Mouse (Mus musculus) urinary bladder, adult 2 months (tissue): ENCODE results near the gene Myl7. TPM values are rescaled to one million over a fixed set of nuclear protein-coding genes. Genes with fewer than 3 reads are reported as not detected.

Source experiments
- DNase-seq: peaks from one replicate; pipeline ENCODE4 v3.0.0; 2022; ENCODE audit warnings: low spot score
- polyA plus RNA-seq: library from polyadenylated mRNA; depleted of rRNA; stranded (reverse); fragments of >200 nt; gene quantifications from 2 replicates; pipeline ENCODE4 v1.2.3, GENCODE M21; 2012; rRNA removed

Myl7 gene
- polyA plus RNA-seq, result 1.4 and 3.7 TPM in 2 replicates

- no peak for DNase-seq
These were observed at the start of gene Myl7 for GRCm38 (mm10) chr11:5898531-5898930. Gene Myl7, minus strand, starts transcription at chr11:5898782.

DNA sequence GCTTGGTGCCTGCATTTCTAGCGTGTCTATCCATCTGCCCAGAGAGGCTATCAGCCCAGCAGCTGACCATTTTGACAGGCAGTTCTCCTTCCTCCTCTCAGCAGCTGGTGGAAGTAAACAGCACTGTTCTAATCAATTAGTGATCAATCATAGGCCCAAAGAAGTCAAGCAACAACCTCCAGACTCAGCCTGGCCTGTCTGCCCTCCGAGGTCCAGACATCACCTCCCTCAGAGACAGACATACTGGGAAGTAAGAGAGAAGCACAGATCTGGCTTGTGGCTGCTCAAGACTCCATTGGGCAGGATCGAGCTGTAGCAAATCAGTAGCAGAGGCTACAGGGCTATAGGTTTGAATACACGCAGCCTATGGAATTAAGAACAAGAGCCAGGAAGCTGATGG lies 49.2 kb upstream of the Myl7 start:
- DNase-seq, result peak; percentile 11

DNA sequence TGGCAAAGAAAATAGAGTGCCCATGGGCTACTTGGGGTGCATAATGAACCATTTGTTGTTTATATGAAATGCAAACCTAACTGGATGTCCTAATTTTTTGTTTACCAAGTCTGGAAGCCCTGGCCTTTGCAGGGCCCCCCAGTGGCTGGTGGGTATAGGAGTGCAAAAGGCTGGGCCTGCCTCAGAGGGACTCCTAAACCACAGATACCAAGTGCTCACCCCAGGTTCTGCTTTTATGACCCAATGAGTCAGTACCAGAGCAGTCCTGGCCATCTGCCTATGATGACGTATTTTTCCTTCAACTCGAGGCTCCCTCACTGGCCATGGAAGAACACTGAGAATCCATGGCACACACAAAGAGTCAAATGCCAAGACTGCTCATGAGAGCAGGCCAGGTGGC lies 46.5 kb upstream of the Myl7 start:
- peak; percentile 19 for DNase-seq

DNA sequence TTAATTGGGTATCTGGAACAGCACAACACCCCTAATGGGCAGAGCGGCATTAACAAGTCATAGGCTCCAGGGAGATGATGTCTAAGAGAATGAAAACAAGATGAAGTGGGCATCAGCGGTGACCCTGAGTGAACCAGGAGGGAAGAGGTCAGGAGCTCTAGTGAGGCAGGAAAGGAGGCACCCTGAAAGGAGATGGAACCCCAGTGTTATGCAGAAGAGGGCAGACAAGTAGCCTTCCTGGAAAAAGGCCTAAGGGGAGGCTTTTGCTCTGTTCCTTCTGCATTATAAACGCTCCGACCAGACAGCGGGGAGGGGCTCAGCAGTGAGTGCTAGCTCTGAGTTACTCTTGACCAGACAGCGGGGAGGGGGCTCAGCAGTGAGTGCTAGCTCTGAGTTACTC lies 44.4 kb upstream of the Myl7 start:
- DNase-seq, result no peak

DNA sequence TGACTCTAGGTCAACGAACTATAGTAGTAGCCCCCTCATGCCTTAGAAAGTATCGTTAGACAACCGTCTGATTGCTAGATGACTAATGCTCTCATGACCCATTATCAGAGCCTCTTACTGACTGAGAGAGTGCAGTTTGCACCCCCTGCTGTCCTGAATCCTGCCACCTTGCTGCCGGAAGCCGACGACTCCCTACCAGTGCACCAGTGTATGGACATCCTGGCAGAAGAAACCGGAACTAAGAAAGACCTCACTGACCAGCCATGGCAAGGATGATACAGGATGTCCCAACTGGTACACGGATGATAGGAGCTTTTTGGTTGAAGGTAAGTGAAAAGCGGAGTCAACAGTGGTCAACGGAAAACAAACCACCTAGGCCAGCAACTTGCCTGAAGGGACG lies 35.9 kb upstream of the Myl7 start:
- DNase-seq, result peak; percentile 10

GRCm38 (mm10) chr11:5931947-5932346 lies 33.4 kb upstream of the Myl7 start:
- DNase-seq, result peak; percentile 5

- DNase-seq, result no peak
These were observed 32.0 kb upstream of the Myl7 start for GRCm38 (mm10) chr11:5930578-5930977.

DNA sequence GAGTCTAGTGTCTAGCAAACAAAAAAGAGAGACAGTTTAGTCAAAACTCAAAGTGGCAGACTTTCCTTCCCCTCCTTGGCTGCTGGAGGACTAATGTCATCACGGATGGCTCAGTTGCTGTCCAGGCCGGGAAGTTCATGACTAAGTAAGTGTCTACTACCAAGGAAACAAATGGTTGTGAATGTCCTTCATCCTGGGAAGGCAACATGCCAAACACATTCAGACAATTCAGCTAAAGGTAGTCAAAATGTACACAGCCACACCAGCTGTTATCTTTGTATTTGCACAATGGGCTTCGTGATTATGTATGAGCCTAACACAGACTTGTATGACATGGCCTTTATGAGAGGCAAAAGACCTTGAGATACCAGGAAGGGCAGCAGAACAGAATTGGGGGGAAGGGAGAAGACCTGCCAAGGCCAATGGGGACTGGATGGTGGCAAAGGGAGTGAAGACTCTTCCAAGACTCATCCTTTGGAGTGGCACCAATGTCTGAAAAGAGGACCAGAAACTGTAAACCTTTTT lies 28.2 kb upstream of the Myl7 start:
- no peak for DNase-seq

- no peak for DNase-seq
These were observed 26.1 kb upstream of the Myl7 start for GRCm38 (mm10) chr11:5924699-5925098.

DNA sequence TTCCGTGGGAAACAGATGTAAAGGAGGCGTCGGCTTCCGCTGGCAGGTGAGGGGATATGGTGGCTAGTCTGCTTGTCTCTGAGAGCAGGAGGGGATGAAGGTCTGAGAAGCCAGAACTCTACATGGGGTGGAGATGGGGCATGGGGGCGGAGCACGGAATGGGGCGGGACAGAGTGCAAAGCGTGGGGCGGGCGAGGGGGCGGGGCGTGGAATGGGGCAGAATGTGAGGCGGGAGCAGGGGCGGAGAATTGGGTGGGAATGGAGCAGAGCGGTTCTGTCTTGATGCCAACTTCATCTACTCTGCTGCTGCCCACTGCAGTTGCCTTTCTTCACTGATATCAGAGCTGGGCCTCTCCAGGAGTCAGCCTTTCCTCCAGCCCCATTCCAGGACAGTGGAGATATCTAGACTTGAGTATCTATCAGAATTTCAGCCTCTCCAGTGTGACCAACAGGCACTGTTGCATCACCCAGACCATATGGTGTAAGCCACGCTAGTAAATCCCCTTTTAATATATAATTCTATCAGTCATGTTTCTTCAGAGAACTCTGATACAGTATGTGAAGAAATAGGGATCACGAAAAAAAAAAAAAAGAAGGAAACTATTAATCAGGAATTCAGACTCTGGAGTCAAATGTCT lies 21.9 kb upstream of the Myl7 start:
- no peak for DNase-seq

DNA sequence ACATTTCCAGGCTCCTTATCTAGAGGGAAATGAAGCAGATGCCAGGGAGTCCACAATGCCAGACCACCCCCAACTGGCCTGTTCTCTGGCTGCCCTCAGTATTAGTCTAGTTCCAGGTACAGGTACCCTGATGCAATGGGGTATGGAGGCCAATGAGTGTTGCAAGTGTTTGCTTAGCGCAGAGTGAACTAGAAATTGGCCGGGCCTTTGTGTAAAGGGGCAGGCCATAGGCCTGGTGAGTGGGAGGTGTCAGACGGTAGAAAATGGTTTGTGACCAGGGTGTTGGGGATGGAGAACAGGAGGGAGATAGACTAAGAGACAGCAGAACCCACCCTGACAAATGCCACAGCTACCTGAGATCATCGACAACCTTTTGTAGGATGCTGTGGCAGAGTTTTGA lies 21.0 kb upstream of the Myl7 start:
- DNase-seq, result no peak

DNA sequence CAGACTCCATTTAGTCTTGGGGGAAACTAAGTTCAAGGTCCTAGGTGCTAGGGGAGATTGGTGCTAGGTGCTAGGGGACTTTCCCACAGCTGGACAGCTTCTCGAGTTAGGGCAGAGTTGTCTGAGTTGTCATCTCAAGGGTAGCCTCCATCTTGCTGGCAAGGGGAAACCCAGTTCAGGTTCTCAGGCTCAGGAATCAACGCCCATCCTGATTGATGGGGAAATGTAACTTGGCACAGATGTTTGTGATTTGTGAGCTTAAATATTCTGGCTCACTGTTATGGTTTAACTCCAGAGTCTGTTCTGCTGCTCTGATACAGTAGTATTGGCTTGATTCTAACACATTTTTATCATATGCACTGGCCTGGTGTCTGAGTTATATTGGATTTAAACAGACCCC lies 19.5 kb upstream of the Myl7 start:
- peak; percentile 2 for DNase-seq

DNA sequence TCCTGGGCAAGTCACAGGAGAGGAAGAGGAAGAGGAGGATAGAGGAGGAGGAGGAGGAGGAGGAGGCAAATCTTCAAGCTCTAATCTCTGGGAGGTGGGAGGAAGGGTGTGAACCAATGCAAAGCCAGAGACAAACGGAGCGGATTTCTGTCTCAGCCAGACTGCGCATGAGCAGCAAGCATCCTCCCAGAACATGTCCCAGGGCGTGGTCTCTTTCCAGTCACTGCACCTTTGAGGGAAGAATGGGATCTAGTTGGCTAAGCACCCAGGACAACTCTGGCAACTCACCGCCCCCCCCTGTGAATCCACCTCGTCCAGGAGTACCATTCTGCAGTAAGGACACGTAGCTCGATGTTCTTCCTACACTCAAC lies 17.6 kb upstream of the Myl7 start:
- peak; percentile 8 for DNase-seq

DNA sequence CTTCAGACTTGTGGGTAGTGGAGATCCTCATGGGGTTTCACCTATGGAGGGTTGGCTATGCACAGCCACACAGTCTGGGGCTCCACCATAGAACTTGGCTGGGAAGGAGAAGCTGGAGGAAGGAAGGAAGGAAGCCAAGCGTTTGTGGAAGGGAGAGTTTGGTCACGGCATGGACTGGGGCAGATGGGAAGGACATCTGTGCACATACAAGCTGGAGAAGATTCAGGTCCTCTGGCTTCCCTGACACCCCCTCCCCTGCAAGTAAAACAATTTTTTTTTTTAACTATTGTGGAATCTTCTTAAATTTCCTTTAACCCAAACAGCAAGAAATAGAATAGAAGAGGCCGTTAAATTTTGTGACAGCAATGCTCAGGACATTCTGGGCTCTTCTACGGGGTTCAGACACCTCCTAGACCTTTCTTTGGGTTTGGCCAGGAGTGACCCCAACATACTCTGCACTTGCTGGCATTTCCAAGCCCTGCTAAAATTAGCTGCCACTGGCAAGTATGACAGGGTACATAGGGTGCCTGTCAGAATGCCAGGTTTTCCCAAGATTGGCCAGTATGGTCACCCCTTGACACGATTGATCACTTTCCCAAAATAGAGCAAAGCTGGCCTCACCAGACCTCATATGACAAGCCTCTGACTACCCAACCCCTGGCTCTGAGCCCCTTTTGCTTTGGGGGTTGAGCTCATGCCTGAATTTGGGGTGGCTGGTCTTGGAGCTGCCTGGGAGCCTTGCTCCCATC lies 17.0 kb upstream of the Myl7 start:
- DNase-seq, result peak; percentile 16

DNA sequence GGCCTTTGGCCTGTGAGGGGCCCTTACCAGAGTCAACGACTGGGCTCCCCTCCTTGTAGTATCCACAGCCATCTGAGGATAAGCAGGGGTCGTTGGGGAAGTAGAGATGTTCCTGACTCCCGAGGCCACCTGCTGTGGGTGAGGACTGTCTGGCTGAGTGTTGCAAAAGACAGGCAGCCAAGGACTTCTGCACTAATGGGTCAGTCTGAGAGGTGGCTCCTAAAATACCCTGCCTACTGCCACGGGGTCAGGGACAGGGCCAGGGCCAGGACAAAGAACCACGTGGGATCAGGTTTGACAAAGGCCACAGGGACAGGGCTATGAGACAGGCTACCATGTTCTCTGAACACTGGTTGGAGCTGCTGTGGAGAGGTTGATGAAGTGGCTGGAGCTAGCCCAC lies 16.4 kb upstream of the Myl7 start:
- peak; percentile 19 for DNase-seq

DNA sequence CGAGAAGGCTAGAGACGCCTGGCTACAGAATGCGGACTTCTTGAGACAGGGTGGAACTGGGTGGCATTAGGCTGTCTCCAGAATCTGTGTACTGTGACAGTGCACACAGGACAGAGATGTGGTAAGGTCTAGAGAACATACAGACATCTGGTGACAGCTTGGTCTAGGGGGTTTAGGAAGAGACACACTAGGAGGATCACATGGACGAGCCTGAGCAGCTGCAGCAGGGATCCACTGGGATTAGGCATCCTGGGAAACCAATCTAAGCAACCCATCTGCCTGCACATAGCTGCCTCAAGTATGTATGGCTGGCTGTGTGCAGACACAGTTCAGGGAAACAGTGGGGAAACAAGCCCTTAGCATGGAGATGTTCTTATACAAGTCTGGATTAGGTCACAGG lies 15.4 kb upstream of the Myl7 start:
- DNase-seq, result no peak

- DNase-seq, result no peak
These were observed 14.7 kb upstream of the Myl7 start for GRCm38 (mm10) chr11:5913256-5913655.

DNA sequence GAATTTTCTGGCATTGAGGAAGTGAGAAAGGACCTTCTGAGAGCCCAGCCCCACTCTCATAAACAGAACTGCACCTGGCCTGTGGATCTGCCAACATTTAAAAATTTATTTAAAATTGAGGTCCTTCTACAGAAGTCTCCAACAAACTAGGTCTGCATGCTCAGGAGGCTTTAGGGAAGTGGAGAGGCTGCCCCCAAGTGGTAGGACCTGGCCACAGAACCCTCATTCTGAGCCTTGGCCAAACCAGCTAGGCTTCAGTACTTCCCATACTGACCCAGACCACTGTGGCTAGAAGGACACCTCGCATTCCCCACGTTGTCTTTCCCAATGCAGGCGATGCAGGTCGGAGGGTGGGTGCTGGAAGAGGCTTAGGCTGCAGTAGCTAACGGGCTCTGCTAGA lies 14.1 kb upstream of the Myl7 start:
- DNase-seq, result peak; percentile 31

DNA sequence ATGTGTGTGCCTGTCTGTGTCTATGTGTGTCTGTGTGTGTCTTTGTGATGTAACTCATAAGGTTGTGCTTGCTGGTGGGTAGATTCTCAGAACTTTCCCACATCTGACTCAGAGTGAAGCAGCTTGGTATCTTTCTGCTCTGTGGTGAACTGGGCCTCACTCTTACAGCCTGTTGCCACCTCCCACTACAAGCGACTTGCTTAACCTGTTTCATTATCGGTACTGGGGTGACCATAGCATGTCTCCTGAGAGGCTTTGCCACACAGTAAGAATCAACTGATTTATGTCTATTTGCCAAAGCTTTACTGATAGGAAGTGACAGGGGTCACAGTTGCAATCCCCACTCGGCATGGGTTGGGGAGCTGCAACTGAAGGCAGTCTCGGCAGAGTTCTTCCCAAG lies 10.1 kb upstream of the Myl7 start:
- no peak for DNase-seq

DNA sequence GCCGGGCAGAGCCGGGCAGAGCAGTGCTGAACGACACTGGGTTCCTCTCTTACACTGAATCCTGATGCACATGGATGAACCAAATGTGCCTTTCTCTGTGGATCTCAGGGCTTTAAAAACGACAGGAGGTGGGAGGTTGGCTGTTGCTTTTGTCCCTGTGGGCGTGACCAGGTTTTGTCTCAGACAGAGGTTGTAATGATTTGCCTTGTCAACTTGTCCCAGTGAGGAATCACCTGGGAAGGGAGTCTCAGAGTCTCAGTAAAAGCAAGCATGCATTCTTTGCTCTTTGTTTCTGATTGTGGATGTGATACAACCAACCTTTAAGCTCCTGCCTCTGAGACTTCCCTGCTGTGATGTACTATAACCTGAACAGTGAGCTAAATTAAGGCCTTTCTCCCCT lies 8.5 kb upstream of the Myl7 start:
- DNase-seq, result no peak

GRCm38 (mm10) chr11:5905778-5906518 lies 7.4 kb upstream of the Myl7 start:
- DNase-seq, result peak; percentile 16

- no peak for DNase-seq
These were observed 6.3 kb upstream of the Myl7 start for GRCm38 (mm10) chr11:5904871-5905270.

DNA sequence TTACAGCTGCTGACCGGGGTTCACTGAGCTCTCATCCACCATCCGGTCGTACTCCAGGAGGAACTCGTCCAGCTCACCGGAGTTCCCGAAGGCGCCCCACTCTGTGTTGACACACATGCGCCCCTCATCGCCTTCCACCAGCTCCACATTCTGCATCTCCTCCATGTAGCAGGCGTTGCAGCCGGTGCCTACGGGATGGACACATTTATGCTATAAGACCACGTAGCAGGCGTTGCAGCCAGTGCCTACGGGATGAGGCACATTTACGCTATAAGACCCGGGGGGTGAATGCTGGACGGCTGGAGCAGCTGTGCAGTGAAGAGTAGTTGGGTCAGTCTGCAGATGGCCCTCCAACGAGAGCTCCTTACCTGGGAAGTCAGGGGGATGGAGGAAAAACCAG lies 5.8 kb upstream of the Myl7 start:
- no peak for DNase-seq
